Comparison of ENCODE assay signal across 1 mouse cellular context in the genomic region with DNA sequence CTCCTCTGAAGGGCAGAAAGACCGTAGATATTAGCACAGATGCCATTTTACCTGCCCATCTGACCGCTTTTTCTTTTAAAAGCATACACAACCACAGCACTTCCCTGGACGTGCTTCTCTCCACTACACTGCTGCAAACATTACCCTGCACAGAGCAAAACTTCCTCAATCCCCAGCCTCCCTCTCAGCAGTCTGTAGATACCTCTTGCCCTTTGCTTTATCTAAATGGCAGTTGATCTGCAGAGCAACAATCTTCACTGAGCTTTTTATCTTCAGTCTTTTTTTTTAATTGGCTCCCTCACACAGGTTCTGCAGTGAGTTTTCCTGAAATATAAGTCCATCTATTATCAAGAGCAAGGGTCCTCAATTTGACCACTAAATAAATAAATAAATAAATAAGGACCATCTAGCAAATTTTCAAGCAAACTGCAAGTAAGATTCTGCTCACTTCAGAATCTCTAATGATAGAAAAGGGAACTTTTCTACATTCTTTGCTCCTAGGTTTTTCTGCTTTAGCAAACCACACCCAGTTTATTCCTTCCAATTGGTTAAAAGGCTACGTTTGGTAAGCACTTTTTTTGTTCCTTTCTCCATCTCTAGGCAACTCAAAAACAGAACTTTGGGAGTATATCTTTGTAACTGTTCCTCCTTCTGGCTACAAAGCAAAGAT.
TF ChIP-seq lines count a peak whose summit lies in the region.

No protein-coding gene starts in this region.

TF ChIP-seq in MEL, 35 proteins besides CTCF, POLR2A, EP300 and RAD21 (continued from another document):
- TF ChIP-seq SMC3 (IDR thresholded peaks at IDR 0.05; ENCODE audit: low read depth, low read length) (no peak), E2F4 (IDR thresholded peaks at IDR 0.05; ENCODE audit: borderline replicate concordance, low read depth, low read length) (no peak), ZNF384 (IDR thresholded peaks at IDR 0.05; ENCODE audit: low read depth, low read length) (peak; percentile 94), USF1 (IDR thresholded peaks at IDR 0.05; ENCODE audit: low read depth, low read length) (no peak), KAT2A (conservative IDR thresholded peaks at IDR 0.05; ENCODE audit: low read depth, low read length) (peak; percentile 33; the same call in 1 of the 2 replicates), TCF12 (IDR thresholded peaks at IDR 0.05; ENCODE audit: low read depth, low read length) (peak; percentile 80), HCFC1 (IDR thresholded peaks at IDR 0.05; ENCODE audit: low read depth, low read length) (peak; percentile 68), NELFE (IDR thresholded peaks at IDR 0.05; ENCODE audit: low read depth, low read length) (peak; percentile 75), USF2 (IDR thresholded peaks at IDR 0.05; ENCODE audit: borderline replicate concordance in 1 of 2, insufficient read depth in 1 of 2, low read depth in 1 of 2, low read length in 2 of 2) (no peak), MYB (IDR thresholded peaks at IDR 0.05; ENCODE audit: low read depth, low read length) (peak; percentile 93), MAX (IDR thresholded peaks at IDR 0.05; ENCODE audit: low read length) (no peak), MYC (IDR thresholded peaks at IDR 0.05; ENCODE audit: low read depth, low read length) (peak; percentile 66; the same call in 1 of the 2 replicates)
